Mouse (Mus musculus): ENCODE measurements around the gene Trpm3.

Gene Trpm3

DNA sequence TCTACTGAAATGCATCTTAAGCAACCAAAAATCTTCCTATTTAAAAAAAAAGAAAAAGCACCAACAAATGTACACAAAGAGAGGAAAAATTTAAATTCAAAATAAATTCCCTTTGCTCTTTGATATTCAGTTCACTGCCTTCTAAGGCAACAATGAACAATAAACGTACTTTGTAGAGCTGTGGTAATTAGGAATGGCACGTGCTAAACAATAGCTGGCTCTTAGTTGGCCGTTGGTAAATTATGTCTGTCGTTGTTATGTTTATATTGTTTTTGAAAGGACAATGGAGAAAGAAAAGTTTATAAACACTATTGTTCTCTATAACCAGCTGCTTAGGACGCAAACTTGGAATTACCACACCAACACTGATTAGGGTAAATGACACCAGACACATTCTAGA, 782.1 kb downstream of the Trpm3 start:
- no peak for DNase-seq (ENCODE audit: low read depth, low spot score)

DNA sequence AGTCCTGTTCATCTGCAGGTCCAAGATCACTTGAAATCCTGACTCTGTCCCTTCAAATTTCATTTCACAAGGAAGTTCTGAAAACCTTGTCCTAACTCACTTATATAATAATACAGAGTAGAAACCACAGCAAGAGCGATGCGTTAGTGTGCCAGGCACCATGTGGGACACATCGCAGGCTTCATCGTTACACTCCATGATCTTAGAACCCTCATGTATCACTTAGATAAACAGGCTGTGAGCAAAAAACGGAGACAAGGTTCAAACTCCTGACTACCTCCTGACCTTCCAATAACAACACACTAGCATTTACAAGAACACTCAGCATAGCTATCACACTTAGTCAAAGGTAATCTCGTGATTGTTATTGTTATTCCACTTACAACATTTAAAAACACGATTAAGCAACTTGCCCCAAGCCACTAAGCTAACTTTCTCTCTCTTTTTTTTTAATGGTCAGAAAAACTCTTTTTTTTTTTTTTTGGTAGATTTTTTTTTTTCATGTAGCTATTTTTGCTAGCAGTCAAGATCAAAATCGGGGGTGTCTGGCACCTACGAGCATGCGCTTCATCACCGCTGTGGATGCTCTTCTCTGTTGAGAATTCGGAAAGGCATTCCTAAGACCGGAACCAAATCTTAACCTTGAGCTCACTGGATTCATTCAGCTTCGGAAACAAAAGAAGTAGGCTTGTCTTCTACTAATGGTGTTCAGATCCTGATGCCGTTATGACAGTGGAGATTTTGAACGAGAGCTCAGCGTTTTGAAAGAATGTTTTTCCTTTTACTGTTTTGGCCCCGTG, 784.2 kb downstream of the Trpm3 start:
- DNase-seq (ENCODE audit: low read depth, low spot score) = no peak

DNA sequence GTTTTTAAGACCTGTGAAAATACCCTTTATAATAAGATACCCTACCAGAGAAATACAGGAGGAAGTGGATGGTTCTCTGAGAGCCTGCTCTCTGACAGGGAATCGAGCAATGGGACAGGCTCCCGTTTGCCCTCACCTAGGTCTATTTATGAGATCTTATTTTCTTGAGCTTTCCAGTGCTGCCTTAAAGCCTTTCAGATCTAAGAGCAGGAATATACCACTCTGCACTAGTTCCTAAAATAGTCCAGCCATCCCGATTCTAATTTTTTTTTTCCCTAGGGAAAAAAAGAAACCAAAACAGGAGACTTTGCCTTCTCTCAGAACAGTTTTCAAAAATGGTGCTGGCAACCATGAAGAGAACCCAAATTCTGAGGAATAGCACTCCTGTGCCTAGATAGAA, 786.4 kb downstream of the Trpm3 start:
- no peak for DNase-seq (ENCODE audit: low read depth, low spot score)

DNA sequence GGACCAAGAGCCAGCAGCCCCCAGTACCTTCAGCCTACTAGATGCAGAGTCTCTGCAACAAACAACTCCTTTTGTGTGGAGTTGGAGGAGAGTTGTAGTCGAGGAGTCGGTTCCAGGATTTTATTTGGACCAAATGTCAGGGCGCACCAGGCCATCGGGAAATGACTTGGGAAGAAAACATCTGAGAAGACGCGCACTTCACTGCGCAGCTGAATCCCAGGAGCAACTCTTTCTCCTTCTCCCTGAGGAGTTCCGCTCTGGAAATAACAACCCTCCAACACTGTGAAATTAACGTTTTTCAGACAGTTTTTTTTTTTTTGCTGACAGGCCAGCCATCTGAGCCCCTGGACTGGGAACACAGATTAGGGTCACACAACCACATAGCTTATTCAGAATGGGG, 787.9 kb downstream of the Trpm3 start:
- no peak for DNase-seq (ENCODE audit: low read depth, low spot score)

DNA sequence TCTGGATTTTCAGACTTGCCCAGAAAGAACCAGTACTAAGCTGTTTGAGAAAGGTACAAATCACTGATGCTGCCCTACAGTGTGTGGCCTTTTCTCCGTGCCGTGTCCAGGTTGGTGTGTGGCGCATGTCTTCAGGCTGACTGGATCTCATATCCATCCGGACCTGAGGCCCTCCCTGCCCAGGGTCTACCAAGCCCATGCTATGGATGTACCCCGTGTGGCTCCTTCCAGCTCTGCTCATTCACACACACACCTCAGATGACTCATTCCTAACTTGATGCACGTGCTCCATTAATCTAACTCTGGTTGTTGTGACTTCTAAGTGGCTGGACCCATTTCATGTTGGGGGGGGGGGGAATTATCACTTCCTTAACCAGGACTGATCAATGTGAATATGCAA, 789.5 kb downstream of the Trpm3 start:
- DNase-seq (ENCODE audit: low read depth, low spot score) = no peak

DNA sequence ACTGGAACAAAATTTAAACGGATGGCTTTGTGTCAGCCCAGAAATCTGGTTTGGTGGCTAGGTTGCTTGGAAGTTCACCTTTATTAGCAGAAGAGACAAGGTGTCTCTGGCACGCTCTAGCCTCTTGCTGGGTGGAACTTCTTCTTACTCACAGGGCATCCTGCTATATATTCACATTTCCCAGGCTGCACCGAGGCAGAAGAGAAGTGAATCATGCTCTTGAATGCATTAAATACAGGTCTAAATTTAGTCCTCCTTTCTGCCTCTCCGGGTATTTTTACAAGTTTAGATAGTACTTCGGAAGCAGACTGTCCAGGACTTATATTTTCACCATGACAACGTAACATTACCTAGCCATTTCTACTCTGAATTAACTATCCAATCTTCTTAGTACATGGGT, 790.9 kb downstream of the Trpm3 start:
- DNase-seq (ENCODE audit: low read depth, low spot score) = no peak

DNA sequence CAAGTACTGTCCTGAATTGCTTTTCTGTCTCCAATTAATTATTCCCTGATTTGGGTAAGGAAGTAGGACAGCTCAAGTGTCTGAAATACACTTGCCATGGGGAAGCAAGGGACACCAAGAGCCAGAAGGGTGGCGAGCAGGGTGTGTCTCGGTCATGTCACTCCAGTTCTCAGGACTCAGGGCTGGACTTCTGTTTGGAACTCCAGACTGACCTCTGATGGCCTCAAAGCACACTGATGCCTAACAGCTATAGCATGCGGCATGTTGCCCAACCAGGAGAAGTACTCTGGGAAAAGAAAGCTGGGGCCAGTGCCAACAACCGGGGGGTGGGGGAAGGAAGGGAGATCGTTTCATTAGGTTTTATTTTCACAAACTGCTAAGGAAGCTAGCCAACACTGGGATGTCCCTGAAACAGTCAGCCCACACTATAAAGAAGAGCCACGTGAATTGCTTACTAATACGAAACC, 791.6 kb downstream of the Trpm3 start:
- DNase-seq (ENCODE audit: low read depth, low spot score) = no peak

DNA sequence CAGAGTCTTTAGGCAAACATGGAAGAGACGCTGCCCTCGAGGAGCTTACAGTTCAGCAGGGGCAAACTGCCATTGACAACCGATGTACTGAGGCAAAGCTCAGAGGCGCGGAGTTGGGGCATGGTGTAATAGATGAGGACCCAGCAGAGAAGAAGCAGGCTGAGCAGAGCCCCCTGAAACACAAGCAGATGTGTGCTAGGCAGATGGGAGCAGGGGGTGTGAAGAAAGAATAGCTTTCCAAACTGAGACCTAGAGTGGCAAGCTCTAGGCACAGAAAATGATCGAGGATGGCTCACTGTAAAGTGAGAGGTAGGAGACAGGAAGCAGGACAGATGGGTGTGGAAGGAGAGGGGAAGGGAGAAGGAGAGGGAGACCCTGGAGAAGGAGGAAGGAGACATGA, 792.2 kb downstream of the Trpm3 start:
- no peak for DNase-seq (ENCODE audit: low read depth, low spot score)

DNA sequence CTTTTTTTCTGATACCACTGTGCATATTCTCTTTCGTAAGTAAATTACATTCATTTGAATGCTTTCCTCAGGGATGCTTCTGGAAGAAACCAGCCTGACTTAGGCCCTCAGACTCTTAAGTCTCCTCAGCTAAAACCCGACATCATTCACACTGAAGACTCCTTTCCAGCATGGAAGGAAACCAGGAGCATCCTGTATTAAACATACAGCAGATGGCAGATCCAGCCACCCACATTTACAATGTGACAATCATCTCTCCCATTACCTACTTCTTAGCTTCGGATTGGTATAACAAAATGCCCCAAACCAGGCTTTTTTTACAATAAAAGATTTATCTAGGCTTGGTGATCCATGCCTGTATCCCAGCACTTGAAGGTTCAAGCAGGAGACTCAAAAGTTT, 796.2 kb downstream of the Trpm3 start:
- no peak for DNase-seq (ENCODE audit: low read depth, low spot score)

DNA sequence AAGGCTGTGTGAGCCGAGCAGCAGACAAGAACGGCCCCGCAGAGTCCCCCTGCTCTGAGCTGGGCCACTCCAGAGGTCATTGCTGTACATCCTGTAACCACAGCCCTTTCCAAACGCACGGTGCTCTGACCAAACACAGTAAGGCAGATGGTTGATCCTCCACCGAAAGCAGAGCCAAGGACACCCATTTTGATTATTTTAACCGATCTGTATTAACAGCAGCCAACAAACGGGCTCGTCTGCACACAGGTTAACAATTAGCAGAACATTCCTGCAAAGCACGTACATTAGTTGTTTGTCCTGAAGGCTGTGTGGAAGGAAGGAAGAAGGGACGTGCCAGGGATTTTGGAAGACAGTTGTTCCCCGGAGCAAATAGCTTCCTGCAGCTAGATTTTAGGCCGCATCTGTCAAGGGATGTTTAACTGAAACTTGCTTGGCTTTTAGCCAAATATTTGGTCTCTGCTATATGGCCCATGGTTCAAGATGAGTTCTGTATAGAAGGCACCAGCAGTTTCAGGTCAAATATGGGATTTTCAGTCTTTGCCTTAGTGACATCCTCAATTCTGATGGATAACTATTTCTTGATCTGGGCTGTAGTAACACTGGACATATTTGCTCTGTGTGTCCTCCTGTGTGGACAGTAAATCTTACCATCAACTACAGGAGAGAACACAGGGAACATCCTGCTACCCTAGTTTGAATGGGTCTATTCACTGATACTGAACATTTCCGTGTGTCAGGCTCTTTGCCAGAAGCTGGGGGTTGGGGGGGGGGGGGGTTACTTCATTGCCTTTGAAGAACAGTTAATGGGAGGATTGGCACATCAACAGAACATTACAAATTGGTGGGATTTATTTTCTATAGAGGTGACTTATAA, 800.2 kb downstream of the Trpm3 start:
- no peak for DNase-seq (ENCODE audit: low read depth, low spot score)

DNA sequence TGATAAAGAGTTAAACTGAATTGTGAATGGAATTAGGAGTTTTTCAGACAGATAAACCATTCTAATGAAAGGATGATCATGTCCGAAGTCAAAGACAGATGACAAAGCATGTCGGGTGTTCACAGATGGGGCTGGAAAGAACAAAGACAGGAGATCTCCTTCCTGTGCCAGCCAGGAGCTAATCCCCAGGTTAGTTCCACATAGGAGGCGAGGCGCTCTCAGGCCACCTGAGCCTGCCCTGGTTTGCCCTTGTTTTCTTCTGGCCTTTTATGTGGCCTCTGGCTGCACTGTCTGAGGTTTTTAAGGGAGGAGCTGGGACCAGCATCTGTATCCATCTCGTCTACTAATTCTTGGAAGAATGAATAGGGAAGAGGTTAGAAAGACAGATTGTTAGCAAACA, 801.0 kb downstream of the Trpm3 start:
- no peak for DNase-seq (ENCODE audit: low read depth, low spot score)

DNA sequence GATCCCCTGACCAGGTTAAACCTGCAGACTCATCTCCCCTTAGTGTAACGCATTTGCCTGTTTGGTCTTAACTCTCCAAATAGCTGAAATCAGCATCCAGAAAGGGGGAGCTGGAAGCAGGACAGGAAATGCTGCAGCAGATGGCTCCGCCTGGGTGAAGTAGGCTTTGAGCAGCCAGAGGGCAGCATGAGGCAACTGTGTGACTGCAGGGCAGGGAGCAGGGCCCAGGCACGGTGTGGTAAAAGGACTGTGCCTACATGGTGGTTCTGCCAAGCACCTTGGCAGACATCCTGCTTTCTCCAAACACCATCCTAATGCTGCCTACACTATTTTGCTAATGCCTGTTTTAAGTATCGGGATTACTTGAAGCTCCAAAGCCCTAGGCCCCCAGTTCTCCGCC, 801.6 kb downstream of the Trpm3 start:
- no peak for DNase-seq (ENCODE audit: low read depth, low spot score)

DNA sequence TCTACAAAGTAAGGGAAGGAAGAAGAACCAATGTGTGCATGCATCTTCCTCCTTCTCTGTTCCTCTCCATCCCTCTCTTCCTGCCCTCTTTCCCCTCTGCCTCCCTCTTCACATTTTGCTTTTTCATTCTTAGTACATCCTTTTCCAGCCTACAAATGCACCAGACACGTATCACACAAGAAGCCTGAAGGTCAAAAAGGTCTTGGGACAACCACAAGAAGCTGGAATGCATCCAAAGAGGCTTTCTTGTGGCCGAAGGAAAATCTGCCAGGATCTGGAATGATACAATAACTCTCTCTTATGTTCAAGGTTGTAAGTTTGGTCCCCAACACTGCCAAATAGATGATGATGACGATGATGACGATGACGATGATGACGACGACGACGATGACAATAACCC, 802.1 kb downstream of the Trpm3 start:
- no peak for DNase-seq (ENCODE audit: low read depth, low spot score)

DNA sequence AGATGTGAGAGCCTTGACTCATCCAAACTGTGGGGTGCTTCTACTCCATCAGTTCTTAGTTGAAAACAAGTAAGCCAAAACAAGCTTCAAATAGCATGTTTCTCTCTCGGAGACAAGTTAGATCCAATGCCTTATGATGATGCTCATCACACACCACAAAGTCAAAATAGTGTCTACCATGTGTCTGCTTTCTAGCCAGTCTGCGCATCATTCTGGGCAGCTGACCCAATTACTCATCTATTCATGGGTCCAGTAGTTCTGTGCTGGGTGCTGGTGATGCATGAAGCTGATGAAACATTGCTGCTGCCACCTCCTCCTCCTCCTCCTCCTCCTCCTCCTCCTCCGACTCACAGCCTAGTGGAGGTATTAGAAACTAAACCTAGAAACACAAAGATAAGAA, 813.6 kb downstream of the Trpm3 start:
- DNase-seq (ENCODE audit: low read depth, low spot score) = no peak

DNA sequence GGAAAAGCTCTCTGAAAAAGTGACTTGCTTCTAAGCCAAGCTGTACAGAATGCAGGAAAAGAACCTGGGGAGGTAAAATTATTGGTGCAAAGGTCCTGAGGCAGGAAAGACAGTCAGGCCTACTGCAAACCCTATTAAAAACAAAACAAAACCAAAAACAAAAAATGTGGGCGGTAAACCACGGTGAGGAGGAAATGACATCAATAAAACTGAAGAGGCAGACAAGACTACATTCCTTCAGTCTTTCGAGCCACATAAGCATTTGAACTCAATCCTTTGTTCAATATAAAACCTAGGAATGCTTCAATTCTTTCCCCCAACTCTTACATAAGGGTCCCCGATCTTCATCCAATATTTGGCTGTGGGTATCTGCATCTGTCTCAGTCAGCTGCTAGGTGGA, 814.3 kb downstream of the Trpm3 start:
- no peak for DNase-seq (ENCODE audit: low read depth, low spot score)

DNA sequence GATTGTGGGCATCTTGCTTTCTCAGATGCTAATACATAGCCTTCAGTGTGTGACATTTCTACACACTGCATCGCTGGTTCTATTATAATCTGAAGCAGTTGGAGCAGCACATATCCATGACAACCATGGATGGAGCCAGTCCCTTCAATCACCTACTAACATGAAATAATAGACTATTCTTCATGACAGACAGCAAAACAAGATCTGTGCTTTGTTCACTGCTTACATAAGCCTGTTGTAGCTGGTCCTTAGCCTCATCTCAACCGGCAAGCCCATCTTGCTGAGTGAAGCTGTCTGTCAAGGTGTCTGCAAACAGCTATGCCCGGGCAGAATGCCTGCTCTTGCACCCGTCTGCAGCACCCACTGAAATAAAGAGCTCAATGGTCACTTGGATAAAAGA, 819.6 kb downstream of the Trpm3 start:
- DNase-seq (ENCODE audit: low read depth, low spot score) = no peak

DNA sequence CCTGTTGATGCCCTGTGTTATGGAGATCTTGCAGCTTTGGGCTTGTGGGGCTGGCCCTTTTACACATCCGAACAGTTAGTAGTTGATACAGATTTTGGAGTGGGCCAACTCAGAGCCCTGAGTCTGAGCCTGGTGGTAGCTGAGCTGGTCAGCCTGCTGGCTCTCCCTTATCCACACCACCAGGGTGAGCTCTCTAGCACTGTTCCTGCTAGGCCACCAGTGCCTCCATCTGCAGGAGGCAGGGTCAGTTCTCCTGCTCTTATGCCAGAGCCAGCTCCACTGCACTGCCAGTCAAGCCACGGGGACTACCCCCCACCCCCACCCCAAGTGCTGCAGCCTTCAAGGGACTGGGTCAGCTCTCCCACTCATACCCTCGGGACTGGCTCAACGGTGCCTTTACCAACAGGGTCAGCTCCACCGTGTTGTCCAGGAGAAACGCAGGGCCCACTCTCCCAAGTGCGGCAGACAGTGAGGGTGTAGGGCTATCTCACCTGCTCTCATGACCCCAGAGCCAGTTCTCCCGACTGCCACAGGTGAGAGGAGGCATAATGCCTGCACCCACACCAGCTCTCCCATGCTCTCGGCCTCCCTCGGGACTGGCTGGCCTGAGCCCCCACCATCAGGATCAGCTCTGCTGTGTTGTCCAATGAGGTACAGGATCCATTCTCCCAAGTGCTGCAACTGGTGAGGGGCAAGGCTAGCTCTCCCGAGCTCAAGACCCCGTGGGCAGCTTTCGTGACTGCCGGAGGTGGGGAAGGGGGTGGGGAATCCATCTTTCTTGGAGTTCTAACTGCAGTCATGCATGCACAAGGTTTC, 821.8 kb downstream of the Trpm3 start:
- DNase-seq (ENCODE audit: low read depth, low spot score) = no peak

DNA sequence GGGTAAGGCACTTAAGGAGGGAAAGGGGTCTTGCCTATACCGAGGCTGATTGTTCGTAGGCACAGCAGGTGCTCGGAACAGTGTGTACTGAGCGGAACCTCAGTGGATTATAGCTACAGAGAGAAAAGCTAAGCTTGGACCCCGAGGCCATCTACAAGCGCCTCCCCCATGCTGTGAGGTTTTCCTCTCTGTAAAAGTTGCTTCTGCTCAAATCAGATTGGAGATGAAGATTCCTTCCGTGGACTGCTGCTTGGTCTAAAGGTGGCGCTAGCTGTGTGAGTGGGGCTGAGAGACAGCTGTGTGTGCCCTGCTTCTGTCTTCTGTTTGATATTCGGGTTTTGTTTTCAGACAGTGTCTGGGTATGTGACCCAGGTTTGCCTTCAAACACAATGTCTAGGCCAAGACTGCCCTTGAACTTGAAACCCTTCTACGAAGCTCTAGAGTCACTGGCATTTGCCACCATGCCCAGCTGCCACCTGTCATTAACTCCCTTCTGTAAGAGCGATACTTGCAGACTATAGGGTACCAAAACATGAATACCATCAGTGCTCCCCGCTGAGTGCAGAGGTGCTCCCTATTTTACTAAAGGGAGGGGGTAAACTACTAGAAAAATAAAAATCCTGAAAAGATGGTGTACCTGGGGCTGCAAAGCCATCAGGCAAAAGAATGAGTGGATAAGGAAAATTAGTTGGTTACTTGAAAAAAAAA, 823.3 kb downstream of the Trpm3 start:
- no peak for DNase-seq (ENCODE audit: low read depth, low spot score)

DNA sequence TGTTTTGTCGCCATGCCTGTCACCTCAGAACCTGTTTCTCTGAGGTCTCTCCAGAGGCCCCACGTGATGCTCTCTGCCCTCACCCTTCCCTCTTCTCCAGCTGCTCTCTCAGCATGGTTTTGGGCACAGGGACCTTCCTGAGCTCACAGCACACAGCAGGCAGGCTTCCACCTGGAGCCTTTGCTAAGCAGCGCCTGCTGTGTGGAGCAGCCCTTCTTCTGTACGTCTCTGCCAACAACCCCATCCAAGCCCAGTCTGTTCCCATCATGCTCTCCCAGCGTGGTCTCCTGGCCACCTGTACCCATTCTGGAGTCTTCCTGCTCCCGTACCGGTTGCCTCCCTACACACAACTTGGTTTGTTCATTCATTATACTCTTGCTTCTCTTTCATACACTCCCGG, 823.9 kb downstream of the Trpm3 start:
- no peak for DNase-seq (ENCODE audit: low read depth, low spot score)

DNA sequence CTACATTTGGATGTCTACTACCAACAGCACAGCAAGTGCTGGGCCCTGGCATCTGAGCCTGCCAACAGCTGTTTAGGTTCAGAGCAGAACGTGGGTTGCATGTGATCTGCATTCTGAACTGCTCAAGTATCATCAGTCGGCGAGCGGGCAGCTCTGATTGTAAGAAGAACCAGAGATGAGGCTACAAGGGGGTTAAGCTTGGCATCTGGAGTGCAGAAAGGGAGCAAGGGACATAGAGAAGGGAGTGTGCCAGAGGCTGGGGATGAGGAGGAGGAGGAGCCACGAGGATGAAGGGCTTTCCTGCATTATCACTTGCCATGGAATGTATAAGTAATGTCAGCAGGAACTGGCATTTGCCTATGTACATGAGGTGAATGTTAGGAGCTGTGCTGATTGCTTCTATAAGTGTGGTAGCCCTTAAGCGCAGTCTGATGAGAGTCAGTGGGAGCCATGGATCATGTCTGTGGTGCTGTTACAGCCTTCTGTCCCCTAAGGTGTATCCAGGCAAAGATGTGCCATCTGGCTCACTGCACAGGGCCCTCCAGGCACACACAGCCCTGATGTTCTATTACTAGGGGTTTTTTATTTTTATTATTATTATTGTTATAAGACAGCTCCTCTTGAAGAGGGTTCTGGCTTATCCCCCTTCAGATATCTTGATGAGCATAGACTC, 825.0 kb downstream of the Trpm3 start:
- no peak for DNase-seq (ENCODE audit: low read depth, low spot score)

DNA sequence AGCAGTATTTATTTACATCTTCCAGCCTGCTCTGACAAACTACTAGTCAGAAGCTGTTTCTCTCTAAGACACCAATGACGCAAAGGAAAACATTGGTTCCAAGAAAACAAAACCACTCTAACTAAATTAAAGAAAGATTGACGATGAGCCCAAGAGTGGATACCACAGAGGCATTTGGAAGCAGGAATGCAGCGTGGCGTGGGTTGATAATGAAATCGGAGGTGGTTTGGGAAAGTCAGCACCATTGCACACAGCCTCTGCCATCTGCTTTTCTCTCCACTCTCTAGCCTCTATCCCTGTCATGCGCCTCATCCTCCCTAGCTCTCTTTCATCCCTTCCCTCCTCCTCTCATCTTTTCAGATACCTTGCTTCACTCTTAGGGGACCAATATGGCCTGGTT, 826.6 kb downstream of the Trpm3 start:
- no peak for DNase-seq (ENCODE audit: low read depth, low spot score)
